Mouse (Mus musculus) ES-Bruce4 (cell line): ENCODE data around the gene Pnpo. TPM values are rescaled to one million over a fixed set of nuclear protein-coding genes. Genes with fewer than 3 reads are reported as not detected.

Experiments used
- H3K27ac ChIP-seq: 2 replicates; pipeline ENCODE4 v1.5.1; 2012; ENCODE audit warnings: low read length, inconsistent platforms; ENCODE audit not compliant: insufficient read depth
- H3K27me3 ChIP-seq: 2 replicates; pipeline ENCODE4 v1.6.1; 2012; ENCODE audit warnings: mild to moderate bottlenecking, low read length, inconsistent platforms; ENCODE audit not compliant: control insufficient read depth, poor library complexity, insufficient read depth, severe bottlenecking
- H3K36me3 ChIP-seq: 2 replicates; pipeline ENCODE4 v1.6.1; 2012; ENCODE audit warnings: inconsistent platforms, mild to moderate bottlenecking, low read length, moderate library complexity; ENCODE audit not compliant: control insufficient read depth, poor library complexity, insufficient read depth, severe bottlenecking
- H3K4me1 ChIP-seq: one replicate; pipeline ENCODE4 v1.8.1; 2011; ENCODE audit warnings: low read length; ENCODE audit not compliant: control insufficient read depth, insufficient read depth
- H3K4me3 ChIP-seq: 2 replicates; pipeline ENCODE4 v1.5.1; 2011; ENCODE audit warnings: low read depth, mild to moderate bottlenecking, low read length
- H3K9ac ChIP-seq: 2 replicates; pipeline ENCODE4 v1.6.1; 2012; ENCODE audit warnings: low read depth, mild to moderate bottlenecking, inconsistent platforms; ENCODE audit not compliant: poor library complexity, severe bottlenecking
- H3K9me3 ChIP-seq: replicated peaks from 2 replicates; pipeline ENCODE4 v1.6.1; 2012; ENCODE audit warnings: mild to moderate bottlenecking, low read length, inconsistent platforms; ENCODE audit not compliant: control insufficient read depth, poor library complexity, insufficient read depth, severe bottlenecking
- CTCF ChIP-seq: IDR thresholded peaks from one replicate; pipeline ENCODE4 v1.8.1; 2011; ENCODE audit warnings: low read depth, low read length
- EP300 ChIP-seq: IDR thresholded peaks from 2 replicates; pipeline ENCODE4 v1.6.1; 2011; ENCODE audit warnings: low read depth, low read length; ENCODE audit not compliant: insufficient read depth
- POLR2A ChIP-seq: IDR thresholded peaks from one replicate; pipeline ENCODE4 v1.8.1; 2011; ENCODE audit warnings: low read length; ENCODE audit not compliant: insufficient read depth
- polyA plus RNA-seq: library from polyadenylated mRNA; stranded (reverse); fragments of >200 nt; gene quantifications from 2 replicates; pipeline ENCODE4 v1.2.4, GENCODE M21; 2011; ENCODE audit warnings: low read depth; ENCODE audit not compliant: missing spikeins, insufficient read depth, insufficient read length

Gene Pnpo
- polyA plus RNA-seq, 1 experiment, result 23.6 TPM

DNA sequence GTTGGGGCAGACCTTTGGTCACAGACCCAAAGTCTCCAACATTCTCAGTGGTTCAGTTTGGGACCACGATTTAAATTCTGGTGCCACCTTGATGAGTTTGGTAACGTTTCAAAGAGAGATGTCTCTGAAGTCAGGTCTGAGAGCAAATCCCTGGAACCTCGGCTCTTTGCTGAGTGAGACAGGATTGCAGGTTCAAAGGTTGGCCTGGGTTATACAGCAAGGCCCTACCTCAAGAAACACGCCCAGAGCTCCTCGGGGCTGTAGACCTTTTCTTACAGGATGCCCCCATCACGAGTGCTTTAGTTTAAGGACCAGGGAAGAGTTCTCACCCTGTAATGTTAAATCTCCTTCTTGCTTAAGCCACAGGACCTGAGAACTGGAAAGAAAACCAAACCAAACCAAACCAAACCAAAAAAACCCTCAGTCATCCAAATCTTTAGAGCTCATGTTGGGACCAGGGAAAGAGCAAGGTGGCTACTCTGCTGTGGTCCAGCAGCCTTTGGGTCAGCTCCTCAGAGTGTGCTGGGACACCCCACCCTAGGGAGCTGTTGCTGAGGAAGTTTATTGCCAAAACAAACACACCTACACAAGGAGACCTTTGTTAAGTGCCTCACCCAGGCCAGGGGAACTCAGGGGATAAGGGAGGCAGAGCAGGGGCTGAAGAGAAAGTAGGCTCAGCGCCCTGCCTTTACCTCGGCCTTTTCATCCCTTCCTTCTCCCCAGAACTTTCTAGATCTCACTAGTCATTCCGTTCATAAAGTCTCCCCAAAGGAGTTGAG is 7.7 kb downstream of the Pnpo start:
- no peak overlapping the region for H3K9ac ChIP-seq
- no peaks in the 10 kb centered on the region for H3K36me3 ChIP-seq
- H3K4me3 ChIP-seq, result no peak overlapping the region
- no peaks in the 10 kb centered on the region for H3K9me3 ChIP-seq
- TF ChIP-seq POLR2A, result no peak
- no peak for TF ChIP-seq CTCF
- TF ChIP-seq EP300, result no peak
- H3K27me3 ChIP-seq, result no peaks in the 10 kb centered on the region
- peaks cover 5% of the 10 kb centered on the region for H3K4me1 ChIP-seq
- H3K27ac ChIP-seq, result no peak overlapping the region

GRCm38 (mm10) chr11:96934921-96935356 is 8.8 kb downstream of the Pnpo start:
- no peaks in the 10 kb centered on the region for H3K27me3 ChIP-seq
- H3K36me3 ChIP-seq, result no peaks in the 10 kb centered on the region
- peak; percentile 85; the same call in 1 of the 2 replicates for TF ChIP-seq EP300
- peak; percentile 73 for TF ChIP-seq POLR2A
- TF ChIP-seq CTCF, result no peak
- no peaks in the 10 kb centered on the region for H3K9me3 ChIP-seq
- H3K27ac ChIP-seq, result peak overlapping the region; percentile 70
- H3K9ac ChIP-seq, result peak overlapping the region; percentile 45
- peaks cover 5% of the 10 kb centered on the region for H3K4me1 ChIP-seq
- peak overlapping the region; percentile 57 for H3K4me3 ChIP-seq

DNA sequence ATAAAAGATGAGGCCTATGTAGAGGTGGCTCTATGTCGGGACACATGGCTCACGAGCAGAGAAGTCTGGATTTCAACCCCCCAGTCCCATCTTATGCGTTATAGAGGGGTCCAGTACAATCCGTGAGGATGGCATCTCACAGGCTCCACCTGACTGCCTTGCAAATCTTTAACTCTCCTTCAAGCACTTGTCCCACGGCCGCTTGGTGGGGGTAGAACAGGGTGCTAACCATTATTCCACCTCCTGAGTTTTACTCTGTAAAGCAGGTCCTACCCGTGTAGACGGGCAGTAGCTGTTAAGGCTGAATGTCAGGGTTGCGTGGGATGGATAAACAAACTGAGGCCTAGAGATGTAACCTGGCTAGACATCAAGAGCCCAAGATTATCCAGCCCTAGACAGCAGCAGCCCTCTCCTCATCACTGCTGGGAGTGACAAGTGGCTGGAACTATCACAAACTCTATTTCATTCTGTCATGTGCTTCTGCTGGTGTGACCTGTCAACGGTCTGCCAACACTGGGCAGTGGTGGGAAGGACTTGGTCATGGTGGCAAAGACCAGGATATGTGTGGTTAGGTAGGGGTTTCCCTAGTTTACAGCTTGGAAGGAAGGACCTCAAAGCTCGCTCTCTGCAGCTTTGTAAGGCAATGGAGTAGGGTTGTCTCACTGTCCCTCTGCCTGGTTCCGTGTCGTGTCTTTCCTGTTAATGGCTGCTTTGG is 10.1 kb downstream of the Pnpo start:
- Histone ChIP-seq H3K27me3 (no peaks in the 10 kb centered on the region), H3K4me3 (no peak overlapping the region), H3K27ac (no peak overlapping the region), H3K9me3 (no peaks in the 10 kb centered on the region), H3K36me3 (no peaks in the 10 kb centered on the region), H3K4me1 (peaks cover 5% of the 10 kb centered on the region), H3K9ac (no peak overlapping the region)
- TF ChIP-seq CTCF (no peak), EP300 (no peak), POLR2A (no peak)

DNA sequence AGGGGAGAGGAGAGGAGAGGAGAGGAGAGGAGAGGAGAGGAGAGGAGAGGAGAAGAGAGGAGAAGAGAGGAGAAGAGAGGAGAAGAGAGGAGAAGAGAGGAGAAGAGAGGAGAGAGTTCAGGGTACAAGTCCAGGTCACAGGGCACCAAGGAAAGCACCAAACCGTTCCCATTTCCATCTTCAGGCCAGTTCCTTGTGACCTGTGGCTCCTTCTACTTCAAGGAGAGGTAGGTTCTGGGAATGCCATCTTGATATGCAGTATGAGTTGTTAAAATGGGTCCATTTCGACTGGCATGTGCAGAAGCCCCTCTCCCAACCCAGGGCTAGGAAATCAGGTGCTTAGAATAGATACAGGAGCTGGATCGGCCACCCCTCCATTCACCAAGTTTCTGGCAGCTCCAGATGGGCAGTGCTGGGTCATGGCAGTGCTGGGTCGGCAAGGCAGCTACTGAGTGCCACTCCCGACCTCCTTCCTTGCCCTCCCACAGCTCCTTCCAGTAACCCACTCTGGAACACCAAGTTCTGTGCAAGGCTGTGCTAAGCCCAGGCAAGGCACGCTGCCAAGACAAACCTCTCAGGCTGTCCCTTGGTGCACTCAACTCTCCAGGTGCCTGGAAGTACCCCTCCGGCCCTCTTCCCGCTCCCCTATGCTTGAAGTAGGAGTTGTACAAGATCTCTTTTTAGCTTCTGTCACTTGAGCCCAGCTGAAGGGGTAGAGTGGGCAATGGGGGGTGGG is 12.3 kb downstream of the Pnpo start:
- 0 out of 2 replicates have a peak overlapping the region, but pooled peaks have one; percentile 0 for H3K27ac ChIP-seq

DNA sequence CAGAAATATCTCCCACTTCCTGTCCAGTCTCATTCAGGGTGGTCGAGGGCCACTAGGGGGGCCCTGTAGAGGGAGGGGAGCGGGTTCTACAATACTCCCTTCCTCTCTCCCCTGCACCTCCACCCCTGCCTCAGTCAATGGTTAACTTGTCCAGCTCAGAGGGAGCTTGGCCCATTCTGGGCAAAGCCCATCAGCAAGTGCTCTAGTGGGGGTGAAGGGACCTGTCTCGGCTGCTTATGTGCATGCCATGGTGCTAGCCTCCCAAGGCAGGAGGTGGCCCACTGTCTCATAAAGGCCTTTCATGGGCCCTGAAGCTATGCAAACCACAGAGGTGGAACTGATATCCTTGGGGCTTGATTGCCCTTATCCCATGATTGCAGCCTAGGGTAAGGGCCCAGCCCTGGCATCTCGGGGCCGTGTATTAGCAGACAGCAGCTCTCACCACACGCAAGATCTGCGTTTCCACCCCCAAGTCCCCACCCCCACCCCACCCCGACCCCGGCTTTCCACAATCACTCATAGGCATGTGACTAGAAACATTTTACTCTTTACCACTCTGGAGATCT is 13.9 kb downstream of the Pnpo start:
- Histone ChIP-seq H3K4me3 (peak overlapping the region; percentile 10), H3K9ac (no peak overlapping the region), H3K36me3 (no peaks in the 10 kb centered on the region), H3K4me1 (peaks cover 5% of the 10 kb centered on the region), H3K27ac (no peak overlapping the region), H3K27me3 (no peaks in the 10 kb centered on the region), H3K9me3 (no peaks in the 10 kb centered on the region)
- TF ChIP-seq POLR2A (no peak), EP300 (no peak), CTCF (no peak)

More for the DNA sequence above, 12.3 kb downstream of the Pnpo start:
- peak overlapping the region; percentile 38 for H3K9ac ChIP-seq
- H3K4me3 ChIP-seq, result peak overlapping the region; percentile 39
- TF ChIP-seq CTCF (no peak), EP300 (no peak), POLR2A (no peak)
- H3K4me1 ChIP-seq, result peaks cover 5% of the 10 kb centered on the region
- no peaks in the 10 kb centered on the region for H3K27me3 ChIP-seq
- no peaks in the 10 kb centered on the region for H3K36me3 ChIP-seq
- no peaks in the 10 kb centered on the region for H3K9me3 ChIP-seq
